Mouse (Mus musculus) thymus, adult 2 months (tissue): ENCODE data around the gene Kalrn. TPM values are rescaled to one million over a fixed set of nuclear protein-coding genes. Genes with fewer than 3 reads are reported as not detected.

Experiments
- DNase-seq: peaks from one replicate; pipeline ENCODE4 v3.0.0; 2021
- H3K27ac ChIP-seq: fragments of 200-500 bp; 2 replicates; pipeline ENCODE4 v1.5.1; 2012; ENCODE audit warnings: low read length, control low read depth; ENCODE audit not compliant: control insufficient read depth, insufficient read depth
- H3K27me3 ChIP-seq: fragments of 200-500 bp; 2 replicates; pipeline ENCODE4 v1.6.1; 2012; ENCODE audit warnings: mild to moderate bottlenecking, low read length, moderate library complexity, mixed read lengths; ENCODE audit not compliant: control insufficient read depth, insufficient read depth
- H3K36me3 ChIP-seq: fragments of 200-500 bp; 2 replicates; pipeline ENCODE4 v1.6.1; 2012; ENCODE audit warnings: mild to moderate bottlenecking, low read length, moderate library complexity; ENCODE audit not compliant: control insufficient read depth, insufficient read depth
- H3K4me1 ChIP-seq: fragments of 200-500 bp; replicated peaks from 2 replicates; pipeline ENCODE4 v1.6.1; 2012; ENCODE audit warnings: low read length; ENCODE audit not compliant: control insufficient read depth, insufficient read depth
- H3K4me3 ChIP-seq: fragments of 200-500 bp; 2 replicates; pipeline ENCODE4 v1.5.1; 2012; ENCODE audit warnings: mild to moderate bottlenecking, low read length, control low read depth, moderate library complexity; ENCODE audit not compliant: control insufficient read depth, insufficient read depth
- CTCF ChIP-seq: fragments of 200-500 bp; IDR thresholded peaks from 2 replicates; pipeline ENCODE4 v1.5.1; 2012; ENCODE audit warnings: mild to moderate bottlenecking, control low read depth, low read length, moderate library complexity, borderline replicate concordance; ENCODE audit not compliant: control insufficient read depth, poor library complexity, insufficient read depth; ENCODE audit errors: extremely low read depth
- POLR2A ChIP-seq: fragments of 200-500 bp; IDR thresholded peaks from 2 replicates; pipeline ENCODE4 v1.6.1; 2012; ENCODE audit warnings: mild to moderate bottlenecking, low read length, control low read depth, moderate library complexity; ENCODE audit not compliant: control insufficient read depth, poor library complexity, insufficient read depth; ENCODE audit errors: extremely low read depth
- WGBS: fragments of 180-500 bp; shearing (Covaris S2); methylation state at CpG from one replicate; pipeline ENCODE4 v1.1.7; 2018; 5-methylcytosine and 5-hydroxymethylcytosine counted together
- polyA plus RNA-seq: library from polyadenylated mRNA; depleted of rRNA; stranded (reverse); fragments of >200 nt; gene quantifications from 2 replicates; pipeline ENCODE4 v1.2.3, GENCODE M21; 2012

Gene Kalrn
- polyA plus RNA-seq, 1 experiment = 2.9 TPM

DNA sequence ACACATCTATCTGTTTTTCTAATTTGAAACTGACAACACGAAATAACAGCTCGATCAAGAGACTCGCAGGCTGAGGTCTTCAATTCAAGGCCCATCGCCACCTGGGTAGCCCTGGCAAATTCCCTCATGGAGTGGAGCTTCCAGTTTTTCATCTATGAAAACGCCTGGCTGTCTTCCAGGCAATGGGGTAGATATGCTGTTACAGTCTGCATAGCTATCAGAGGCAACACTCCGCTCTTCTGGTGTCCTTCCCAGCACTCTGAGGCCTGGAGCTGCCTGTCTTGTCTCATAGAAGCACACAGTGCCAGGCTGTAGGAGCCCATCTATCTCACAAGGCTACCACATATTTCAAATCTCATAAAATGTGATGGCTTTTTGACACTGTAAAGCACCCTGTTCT, 87.8 kb downstream of the Kalrn start:
- 87% methylated on average over 6 of the region's 6 CpGs for WGBS
- Histone ChIP-seq H3K4me1 (no peaks in the 10 kb centered on the region), H3K27me3 (no peaks in the 10 kb centered on the region), H3K36me3 (no peaks in the 10 kb centered on the region), H3K27ac (no peak overlapping the region), H3K4me3 (no peak overlapping the region)
- TF ChIP-seq POLR2A (no peak), CTCF (no peak)
- DNase-seq = no peak

DNA sequence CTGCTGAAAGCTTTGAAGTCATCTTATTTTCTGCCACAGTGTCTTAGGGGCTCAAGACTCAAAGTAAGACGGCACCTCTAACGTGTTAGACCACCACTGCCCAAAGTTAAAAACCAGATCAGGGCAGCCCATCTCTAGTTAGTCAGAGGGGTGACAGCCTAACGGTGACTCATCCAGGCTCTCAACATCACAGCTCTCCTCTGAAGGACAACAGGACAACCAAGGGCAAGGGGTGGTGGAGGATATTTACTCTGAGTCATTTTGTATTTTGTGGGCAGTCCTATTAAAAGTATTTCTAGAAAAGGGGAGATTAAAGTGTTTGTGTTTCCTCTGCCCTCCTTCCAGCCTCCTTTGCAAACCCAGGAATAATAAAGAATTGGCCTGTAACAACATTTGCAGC, 88.4 kb downstream of the Kalrn start:
- Histone ChIP-seq H3K4me1 (no peaks in the 10 kb centered on the region), H3K36me3 (no peaks in the 10 kb centered on the region), H3K27ac (no peak overlapping the region), H3K4me3 (no peak overlapping the region), H3K27me3 (no peaks in the 10 kb centered on the region)
- WGBS = 84% methylated on average over 3 of the region's 3 CpGs
- TF ChIP-seq POLR2A (no peak), CTCF (no peak)
- no peak for DNase-seq

- Histone ChIP-seq H3K36me3 (no peaks in the 10 kb centered on the region), H3K27me3 (no peaks in the 10 kb centered on the region), H3K4me1 (no peaks in the 10 kb centered on the region), H3K27ac (no peak overlapping the region), H3K4me3 (no peak overlapping the region)
- WGBS = 90% methylated on average over 1 of the region's 1 CpGs
- TF ChIP-seq POLR2A = no peak
- TF ChIP-seq CTCF = no peak
- no peak for DNase-seq
Observed at GRCm38 (mm10) chr16:34484213-34484612, 89.1 kb downstream of the Kalrn start.

- TF ChIP-seq POLR2A = no peak
- TF ChIP-seq CTCF = no peak
- no peaks in the 10 kb centered on the region for H3K4me1 ChIP-seq
- 98% methylated on average over 6 of the region's 6 CpGs for WGBS
- no peaks in the 10 kb centered on the region for H3K36me3 ChIP-seq
- no peak overlapping the region for H3K27ac ChIP-seq
- H3K4me3 ChIP-seq = no peak overlapping the region
- no peak for DNase-seq
- H3K27me3 ChIP-seq = no peaks in the 10 kb centered on the region
Observed at GRCm38 (mm10) chr16:34483716-34484115, 89.6 kb downstream of the Kalrn start.

GRCm38 (mm10) chr16:34474741-34475140, 98.6 kb downstream of the Kalrn start:
- WGBS = 85% methylated on average over 4 of the region's 4 CpGs
- TF ChIP-seq CTCF = no peak
- TF ChIP-seq POLR2A = no peak
- no peak for DNase-seq
- Histone ChIP-seq H3K36me3 (no peaks in the 10 kb centered on the region), H3K27me3 (no peaks in the 10 kb centered on the region), H3K27ac (no peak overlapping the region), H3K4me1 (no peaks in the 10 kb centered on the region), H3K4me3 (no peak overlapping the region)

DNA sequence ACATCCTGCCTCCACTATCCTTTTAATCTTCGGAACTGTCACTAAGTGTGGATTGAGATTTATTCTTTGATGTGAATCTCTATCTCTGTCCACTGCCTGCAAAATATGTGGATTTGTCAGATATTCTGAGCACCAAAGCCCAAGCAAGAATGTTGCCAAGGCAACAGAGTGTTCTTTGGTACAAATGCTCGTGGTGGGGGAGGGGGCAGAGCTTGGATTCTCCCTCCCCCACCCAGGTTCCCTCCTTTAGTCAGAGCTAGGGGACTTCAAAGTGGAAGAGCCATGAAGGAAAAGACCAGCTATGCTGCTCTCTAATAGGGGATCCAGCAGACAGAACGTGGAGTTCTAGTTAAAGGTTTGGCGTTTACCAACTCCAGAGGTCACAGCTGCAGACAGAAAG, 99.4 kb downstream of the Kalrn start:
- Histone ChIP-seq H3K27me3 (no peaks in the 10 kb centered on the region), H3K36me3 (no peaks in the 10 kb centered on the region), H3K27ac (no peak overlapping the region), H3K4me3 (no peak overlapping the region), H3K4me1 (no peaks in the 10 kb centered on the region)
- 82% methylated on average over 4 of the region's 4 CpGs for WGBS
- DNase-seq = no peak
- TF ChIP-seq POLR2A (no peak), CTCF (no peak)

- no peak for DNase-seq
- Histone ChIP-seq H3K27ac (no peak overlapping the region), H3K27me3 (no peaks in the 10 kb centered on the region), H3K4me3 (no peak overlapping the region), H3K36me3 (no peaks in the 10 kb centered on the region), H3K4me1 (no peaks in the 10 kb centered on the region)
- TF ChIP-seq CTCF = no peak
- TF ChIP-seq POLR2A = no peak
- WGBS = 94% methylated on average over 4 of the region's 4 CpGs
Observed at GRCm38 (mm10) chr16:34471441-34471840, 101.9 kb downstream of the Kalrn start.
